Mouse (Mus musculus): ENCODE results near the gene Olfr301.
A peak's percentile ranks its signal among the peaks of the same experiment; 100 is the strongest.

Gene Olfr301

GRCm38 (mm10) chr7:86403546-86403945 lies at the start of gene Olfr301:
Olfr301 (plus strand) TSS chr7:86403846.
- DNase-seq (ENCODE audit: low read depth, low spot score), result no peak

- DNase-seq (ENCODE audit: low read depth, low spot score), result no peak
Observed at GRCm38 (mm10) chr7:86366828-86367227, 36.8 kb upstream of the Olfr301 start, which contains the start of gene Olfr305. Olfr305 (minus strand) TSS chr7:86366928.

GRCm38 (mm10) chr7:86385769-86386168 lies 17.9 kb upstream of the Olfr301 start:
- peak; percentile 2 for DNase-seq (ENCODE audit: low read depth, low spot score)

GRCm38 (mm10) chr7:86386558-86386957 lies 17.1 kb upstream of the Olfr301 start, which contains the start of gene Olfr304:
Olfr304 (minus strand) TSS chr7:86386658.
- no peak for DNase-seq (ENCODE audit: low read depth, low spot score)

- DNase-seq (ENCODE audit: low read depth, low spot score), result no peak
Observed at GRCm38 (mm10) chr7:86397689-86398088, 6.0 kb upstream of the Olfr301 start, which contains the start of gene Olfr303. Olfr303 (minus strand) TSS chr7:86397789.

DNA sequence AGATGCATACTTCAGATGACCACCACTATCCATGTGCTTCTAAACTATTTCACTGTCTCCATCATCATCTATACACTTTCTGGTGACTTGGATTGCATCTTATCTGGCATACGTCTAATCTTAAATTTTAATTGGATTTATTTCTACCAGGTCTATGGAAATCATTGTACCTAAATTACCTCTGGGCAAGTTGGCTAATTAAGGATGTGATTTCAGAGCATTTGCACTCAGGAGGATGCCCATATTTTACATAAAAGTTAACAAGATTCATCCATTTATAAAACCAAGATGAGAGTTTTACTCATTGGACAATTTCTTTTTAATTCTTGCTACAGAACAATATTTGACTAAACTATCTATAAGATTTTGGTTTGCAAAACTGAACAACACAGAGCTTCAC lies 56.0 kb downstream of the Olfr301 start, which contains the start of gene Olfr299:
TSS of gene Olfr299 (plus strand) at position 301 of the 400 bp plus-strand sequence.
- DNase-seq (ENCODE audit: low read depth, low spot score), result no peak

Data from forelimb bud, embryonic 11.5 days (tissue).